Mouse (Mus musculus) T-cell, adult 2 months (primary cell): ENCODE data around the gene Fam53a.

ENCODE experiments used
- DNase-seq: peaks from one replicate; pipeline ENCODE4 v3.0.0; 2022; ENCODE audit warnings: low spot score

Fam53a gene

DNA sequence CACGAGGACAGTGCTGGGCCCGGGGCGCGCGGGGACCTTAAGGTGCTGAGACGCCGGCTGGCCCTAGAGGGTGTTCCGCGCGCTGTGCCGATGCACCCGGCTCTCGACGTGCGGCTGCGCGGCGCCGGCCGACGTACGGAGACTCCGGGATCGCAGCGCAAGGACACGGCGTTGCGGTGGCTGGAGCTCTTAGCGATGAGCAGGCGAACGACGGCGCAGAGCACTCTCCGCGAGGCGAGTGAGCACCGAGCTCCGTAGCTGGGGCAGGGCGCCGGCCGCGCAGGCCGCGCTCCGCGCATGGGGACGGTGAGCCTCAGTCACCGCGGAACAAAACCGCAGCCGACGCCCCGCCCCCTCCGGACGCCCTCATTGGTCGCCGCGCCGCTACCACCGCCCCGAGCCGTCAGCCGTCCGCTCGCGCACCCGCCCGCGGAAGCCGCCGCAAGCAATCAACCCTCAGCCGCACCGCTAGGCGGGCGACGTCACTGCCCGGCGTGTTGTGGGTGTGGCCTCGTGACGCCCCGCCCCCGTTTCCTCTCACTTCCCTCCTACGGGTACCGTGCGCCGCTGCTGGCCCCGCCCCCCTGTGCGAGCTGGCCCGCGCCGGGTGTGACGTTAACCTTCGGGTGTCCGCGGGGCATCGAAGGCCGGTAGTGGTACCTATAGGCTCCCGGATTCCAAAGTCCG, at the start of gene Fam53a, which contains the start of gene Gm9903:
Fam53a (minus strand) TSS at position 335 of the 687 bp plus-strand sequence.
Gm9903 (plus strand) TSS at position 625 of the 687 bp plus-strand sequence.
- peak; percentile 99 for DNase-seq

DNA sequence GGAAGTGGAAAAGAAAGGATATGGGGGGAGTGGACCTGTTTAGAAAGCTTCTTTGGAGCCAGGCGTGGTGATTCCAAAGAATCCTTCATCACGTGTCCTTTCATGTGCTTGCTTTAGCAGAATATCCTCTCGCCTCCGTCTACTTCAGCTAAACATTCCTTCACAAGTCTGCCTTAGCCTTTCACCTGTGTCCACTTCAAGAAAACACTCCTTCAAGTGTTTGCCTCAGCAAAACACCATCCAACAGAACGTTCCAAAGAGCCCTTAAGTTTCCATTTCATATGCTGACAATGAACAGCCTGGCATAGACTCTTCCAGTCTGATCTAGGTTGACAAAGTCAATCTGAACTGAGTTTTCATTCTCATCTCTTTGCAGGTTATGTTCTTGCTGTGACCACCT, 48.8 kb upstream of the Fam53a start:
- DNase-seq = no peak

DNA sequence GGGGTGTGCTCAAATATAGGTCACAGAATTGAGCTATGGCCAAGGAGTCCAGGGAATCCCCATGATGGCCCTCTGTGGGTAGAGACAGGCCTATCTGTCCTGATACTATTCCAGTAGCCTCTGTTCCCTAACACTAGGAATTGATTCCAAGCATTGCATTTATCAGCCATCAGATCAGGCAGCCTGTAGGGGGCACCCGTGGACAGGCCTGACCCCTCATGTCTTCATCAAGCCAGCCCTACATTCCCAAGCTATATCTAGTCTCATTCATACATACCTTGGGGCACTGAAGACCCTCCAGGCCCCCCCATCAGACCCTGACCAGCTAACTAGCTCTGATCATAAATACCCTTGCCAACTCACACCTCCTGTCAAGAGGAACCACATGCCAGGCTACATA, 46.5 kb upstream of the Fam53a start:
- DNase-seq = no peak

GRCm38 (mm10) chr5:33674439-33674838, 45.0 kb upstream of the Fam53a start:
- DNase-seq = no peak

DNA sequence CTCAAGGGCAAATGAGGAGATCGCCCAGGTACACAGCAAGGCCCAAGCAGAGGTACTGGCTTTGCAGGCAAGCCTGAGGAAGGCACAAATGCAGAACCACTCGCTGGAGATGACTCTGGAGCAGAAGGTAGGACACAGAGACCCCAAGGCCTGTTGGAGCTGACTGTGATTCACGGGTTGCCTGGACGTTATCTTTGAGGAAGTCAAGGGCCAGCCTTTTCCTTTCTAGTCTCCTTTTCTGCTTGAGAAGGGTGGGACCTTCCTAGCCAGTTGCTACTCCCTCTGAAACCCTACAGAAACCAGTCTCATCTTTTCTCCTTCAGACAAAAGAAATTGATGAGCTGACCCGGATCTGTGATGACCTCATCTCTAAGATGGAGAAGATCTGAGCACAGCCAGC, 42.2 kb upstream of the Fam53a start:
- no peak for DNase-seq

DNA sequence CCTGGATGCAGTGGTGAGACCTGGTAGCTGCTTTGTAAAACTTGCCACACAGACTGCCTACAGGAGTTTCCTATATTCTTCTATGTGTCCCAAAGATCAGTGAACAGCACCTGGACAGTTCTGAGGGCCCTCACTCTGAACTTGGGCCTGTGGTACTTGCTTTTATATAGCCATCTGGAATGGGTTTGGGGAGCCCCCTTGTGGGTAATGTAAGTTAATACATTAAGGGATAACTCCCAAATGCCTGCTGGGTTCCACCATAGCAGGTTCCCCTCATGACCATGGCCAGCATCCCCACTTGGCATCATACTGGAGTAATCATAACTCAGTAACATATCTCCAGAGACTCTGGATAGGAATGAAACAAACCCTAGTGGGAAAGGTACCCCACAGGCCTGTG, 38.8 kb upstream of the Fam53a start:
- peak; percentile 57 for DNase-seq

DNA sequence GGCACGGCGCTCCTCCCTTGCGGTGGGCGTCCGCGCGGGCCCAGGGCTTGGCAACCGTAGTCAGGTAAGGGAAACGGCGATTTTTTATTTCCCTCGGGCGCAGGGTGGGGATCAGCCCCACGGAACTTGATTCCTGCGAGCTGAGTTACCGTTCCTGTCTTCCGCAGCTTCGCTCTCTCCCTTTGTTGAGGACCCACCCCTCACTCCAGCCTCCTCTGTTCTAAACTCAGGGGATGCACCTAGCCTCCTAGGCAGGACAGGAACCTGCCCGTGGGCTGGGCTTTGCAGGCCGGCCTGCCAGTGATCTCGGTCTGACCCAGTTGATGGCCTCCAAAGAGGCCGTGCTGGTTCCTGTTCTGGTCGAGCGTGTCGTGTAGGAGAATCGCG, 29.2 kb upstream of the Fam53a start:
- DNase-seq = no peak

DNA sequence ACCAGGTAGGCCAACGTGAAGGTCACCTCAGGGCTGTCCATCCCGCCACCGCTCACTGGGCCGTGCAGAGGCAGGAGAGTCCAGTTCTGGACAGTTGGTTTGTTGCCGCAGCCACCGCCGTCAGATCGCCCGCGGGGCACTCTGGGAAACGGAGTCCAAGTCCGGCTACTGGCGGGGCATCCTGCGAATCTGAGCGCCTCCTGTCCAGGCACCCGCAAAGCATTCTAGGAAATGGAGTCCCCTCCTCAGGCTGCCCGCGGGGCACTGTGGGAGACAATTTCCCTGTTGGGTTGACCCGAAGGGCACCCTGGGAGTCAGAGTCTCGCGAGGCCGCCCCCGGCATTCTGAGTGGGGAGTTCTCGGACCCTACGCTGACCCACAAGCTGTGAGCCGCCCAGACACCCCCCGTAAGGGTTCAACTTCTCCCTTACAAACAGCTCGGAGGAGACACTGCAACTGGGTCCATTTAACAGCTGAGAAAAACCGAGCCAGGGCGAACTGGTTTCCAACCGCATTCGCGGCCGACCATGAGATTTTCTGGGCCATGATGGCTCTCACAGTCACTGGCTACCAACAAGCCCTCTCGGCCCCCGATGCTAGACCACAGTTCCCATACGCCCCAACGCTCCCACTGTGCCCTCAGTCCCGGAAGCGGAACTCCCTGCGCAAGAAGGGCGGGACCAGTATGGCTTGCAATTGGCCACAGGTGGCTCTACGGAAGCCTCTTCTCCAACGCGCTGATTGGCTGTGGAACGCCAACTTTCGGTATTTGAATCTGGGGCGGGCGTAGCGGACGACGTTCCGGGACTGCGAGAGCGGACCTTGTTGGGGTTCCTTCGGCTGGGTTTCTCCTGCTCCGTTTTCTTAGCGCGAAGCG, 28.6 kb upstream of the Fam53a start, which contains the start of the genes Tacc3 and Tmem129:
Tacc3 (plus strand) TSS at position 342 of the 877 bp plus-strand sequence.
Tmem129 (minus strand) TSS at position 630 of the 877 bp plus-strand sequence.
- DNase-seq = peak; percentile 98

DNA sequence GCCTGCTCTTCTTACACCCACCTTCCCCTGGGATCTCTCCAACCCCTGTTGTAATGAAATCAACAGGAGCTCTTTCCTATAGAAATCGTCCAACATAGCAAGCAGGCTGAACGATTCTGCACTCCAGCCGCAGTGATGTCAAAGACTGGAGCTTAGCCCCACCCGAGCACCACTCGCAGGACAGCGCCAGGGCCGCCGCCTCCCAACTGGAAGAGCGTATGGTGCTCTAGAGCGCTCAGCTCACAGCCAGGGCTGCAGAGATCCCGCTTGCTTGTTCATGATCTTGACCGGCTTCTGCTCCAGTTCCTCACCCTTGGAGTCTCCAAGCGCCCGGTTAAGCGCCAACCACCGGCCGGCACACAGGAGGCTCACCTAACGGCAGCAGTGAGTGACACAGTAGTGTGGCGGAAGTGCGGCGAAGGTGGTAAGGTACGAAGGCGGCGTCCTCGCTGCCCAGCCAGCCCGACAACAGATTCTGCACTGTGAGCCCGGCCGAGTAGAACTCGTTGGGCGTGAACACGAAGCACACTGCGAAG, 27.9 kb upstream of the Fam53a start:
- DNase-seq = no peak

DNA sequence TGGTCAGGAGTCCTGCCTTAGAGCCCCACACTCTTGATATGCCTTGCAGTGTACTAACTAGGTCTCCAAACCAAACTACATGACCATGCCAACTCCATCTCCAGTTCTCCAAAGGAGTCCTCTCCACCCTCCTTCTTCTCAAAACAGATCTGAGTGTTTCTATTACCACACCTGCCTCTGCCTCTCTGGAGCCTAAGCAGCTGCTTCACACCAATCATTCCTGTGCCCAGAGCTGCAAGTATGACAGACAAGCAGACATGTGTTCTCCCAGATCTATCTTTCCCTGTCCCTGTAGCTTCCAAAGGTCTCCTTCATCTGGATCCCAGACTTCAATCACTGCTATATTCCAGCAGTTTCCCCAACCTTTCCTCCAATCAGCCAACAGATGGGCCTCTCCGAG, 27.3 kb upstream of the Fam53a start:
- DNase-seq = no peak

- no peak for DNase-seq
These were observed 25.9 kb upstream of the Fam53a start for GRCm38 (mm10) chr5:33655251-33655840.

DNA sequence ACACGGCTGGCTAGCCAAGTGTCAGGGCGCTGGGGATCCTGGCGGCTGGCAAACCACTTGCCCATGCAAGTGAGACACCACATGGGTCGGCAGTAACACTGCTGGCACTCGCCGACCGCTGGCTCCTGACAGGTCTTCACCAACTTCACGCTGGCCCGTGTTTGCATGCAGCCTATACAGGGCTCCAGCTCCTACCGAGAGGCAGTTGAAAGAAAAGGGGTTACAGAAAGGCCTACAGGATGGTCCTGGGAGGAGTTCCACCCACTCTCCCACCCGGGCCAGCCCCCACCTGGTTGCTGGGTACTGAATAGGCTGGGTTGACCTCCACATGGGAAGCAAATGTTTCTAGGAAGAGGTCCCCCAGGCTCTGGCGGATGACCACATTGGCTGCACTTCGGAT, 25.0 kb upstream of the Fam53a start:
- DNase-seq = no peak

GRCm38 (mm10) chr5:33652783-33653173, 23.3 kb upstream of the Fam53a start:
- DNase-seq = no peak

DNA sequence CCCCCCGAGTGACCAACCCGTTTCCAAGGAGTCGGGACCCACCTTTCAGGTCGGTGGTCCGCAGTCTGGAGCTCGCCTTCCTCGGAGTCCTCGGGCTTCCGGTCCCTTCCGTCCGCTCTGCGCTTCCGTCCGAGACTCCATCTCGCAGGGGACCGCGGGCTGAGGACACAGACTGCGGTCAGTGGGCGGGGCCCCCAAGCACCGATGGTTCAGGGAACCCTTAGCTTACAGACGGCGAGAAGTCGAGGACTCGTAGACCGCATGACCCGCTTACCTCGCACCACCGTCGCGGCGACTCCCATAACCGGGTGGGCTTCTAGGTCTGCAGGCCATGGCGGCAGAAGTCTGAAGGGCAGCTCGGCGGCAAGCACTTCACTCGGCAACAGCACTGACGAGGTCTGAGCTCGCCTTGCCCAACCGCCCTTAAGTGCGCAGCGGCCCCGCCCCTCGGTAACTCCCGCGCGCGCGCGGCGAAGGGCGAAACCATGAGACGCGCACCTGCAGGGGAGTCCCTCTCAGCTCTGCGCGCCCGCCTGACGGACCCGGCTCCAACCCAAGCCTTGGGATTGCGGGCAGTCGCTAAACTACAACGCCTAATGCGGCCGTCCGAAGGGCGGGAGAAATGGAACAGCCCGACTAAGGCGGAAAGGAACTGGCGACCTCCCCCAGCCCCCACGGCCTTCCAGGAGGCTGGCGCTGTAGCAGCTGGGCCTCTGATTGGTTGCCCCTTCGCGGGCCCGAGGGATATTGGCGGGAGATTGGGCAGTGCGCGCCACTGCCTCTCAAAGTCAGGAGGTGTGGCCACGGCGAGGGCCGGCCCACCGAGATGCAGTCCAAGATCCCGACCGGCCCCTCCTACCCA, 22.7 kb upstream of the Fam53a start, which contains the start of gene Slbp:
Slbp (minus strand) TSS at position 654 of the 862 bp plus-strand sequence.
- DNase-seq = peak; percentile 88

- no peak for DNase-seq
These were observed 22.1 kb upstream of the Fam53a start for GRCm38 (mm10) chr5:33651541-33651920.

DNA sequence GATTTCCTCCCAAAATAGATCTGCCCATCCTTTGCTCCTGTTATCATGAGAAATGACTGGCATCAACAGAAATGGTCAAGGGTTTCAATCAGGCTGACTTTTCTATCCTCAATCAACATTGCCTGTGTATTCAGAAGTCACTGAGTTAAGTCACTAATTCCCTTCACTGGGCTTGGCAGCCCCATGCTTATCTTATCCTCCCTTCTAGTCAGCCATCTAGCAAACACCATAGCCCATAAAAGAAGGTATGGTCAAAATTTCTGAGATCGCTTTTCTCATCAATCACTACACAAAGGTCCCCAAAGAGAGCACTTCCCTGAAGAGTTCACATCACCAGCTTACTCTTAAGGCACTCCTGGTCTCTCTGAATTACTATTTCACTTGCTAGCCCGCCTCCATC, 21.6 kb upstream of the Fam53a start:
- no peak for DNase-seq

DNA sequence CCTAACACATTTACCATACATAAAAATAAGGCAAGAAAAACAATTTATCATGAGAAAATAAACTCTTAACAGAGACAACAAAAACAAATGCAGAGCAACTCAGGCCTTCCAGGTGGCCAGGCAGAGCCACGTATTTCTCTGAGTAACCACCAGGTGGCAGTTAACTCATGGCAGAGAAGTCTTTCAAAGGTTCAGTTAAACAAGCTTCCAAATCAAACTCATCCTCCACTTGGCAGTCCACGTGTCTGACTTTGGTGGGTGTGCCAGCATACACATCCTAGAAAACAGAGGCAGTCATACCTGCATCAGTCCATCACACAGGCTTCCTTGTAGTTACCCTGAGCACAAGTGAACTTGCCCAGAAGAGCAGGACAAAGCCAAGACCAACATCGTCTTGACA, 11.2 kb upstream of the Fam53a start:
- peak; percentile 56 for DNase-seq

- DNase-seq = no peak
These were observed 9.4 kb upstream of the Fam53a start for GRCm38 (mm10) chr5:33638826-33639225.

- no peak for DNase-seq
These were observed 8.3 kb upstream of the Fam53a start for GRCm38 (mm10) chr5:33637606-33638350.

DNA sequence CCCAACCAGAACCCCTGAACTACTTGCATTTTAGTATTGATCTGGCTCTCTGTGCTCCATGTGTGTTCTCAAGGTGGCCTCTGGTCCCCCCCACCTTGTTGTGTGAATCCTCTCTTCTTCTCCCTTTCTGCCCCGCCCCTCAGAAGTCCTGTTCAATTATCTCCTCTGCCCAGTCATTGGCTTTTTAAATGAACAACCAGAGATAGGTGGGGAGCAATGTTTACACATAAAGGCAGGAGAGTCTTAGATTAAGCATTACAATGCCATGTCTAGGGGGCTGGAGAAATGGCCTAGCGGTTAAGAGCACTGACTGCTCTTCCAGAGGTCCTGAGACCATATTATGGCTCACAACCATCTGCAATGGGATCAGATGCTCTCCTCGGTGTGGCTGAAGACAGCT, 5.9 kb upstream of the Fam53a start:
- DNase-seq = no peak

DNA sequence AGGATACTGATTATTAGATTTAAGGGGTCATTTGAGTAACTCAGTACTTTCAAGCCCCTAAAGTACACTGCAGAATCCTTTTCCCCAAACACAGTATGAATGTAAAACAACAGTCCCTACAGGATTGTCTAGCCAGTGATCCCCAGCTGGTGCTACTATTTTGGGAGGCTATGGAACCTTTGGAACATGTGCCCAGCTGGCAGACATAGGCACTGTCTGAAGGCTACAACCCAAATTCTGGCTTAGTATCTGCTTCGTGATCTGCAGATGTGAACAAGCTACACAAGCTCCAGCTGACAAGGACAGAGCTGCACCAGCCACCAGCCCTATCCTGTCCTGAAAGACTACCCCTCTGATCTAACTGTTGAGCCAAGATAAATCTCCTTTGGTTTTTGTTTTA, 3.1 kb upstream of the Fam53a start:
- DNase-seq = no peak
